Mouse (Mus musculus) embryonic facial prominence, embryonic 11.5 days (tissue): ENCODE measurements at regions not wholly inside any gene's neighbourhood (a gene's known extent, or its start where the extent isn't known, plus 50 kb on each side); places are given as distances from the start of the nearest gene placed in this dataset.

Experiments used
- ATAC-seq: fragments of 200-750 bp; cut with Nextera tagmentation; replicated peaks from 2 replicates; pipeline ENCODE4 v1.8.0; 2017; ENCODE audit warnings: low read depth; ENCODE audit not compliant: insufficient number of reproducible peaks, low FRiP score, low TSS enrichment
- DNase-seq: peaks from one replicate; pipeline ENCODE4 v3.0.0-alpha.2; 2015; ENCODE audit warnings: low spot score
- H3K27ac ChIP-seq: fragments of 300-500 bp; sonication (generic); replicated peaks from 2 replicates; pipeline ENCODE4 v1.5.1; 2014; ENCODE audit warnings: mild to moderate bottlenecking, low read depth, low read length, control low read depth
- H3K27me3 ChIP-seq: fragments of 300-500 bp; sonication (generic); 2 replicates; pipeline ENCODE4 v1.6.1; 2014; ENCODE audit warnings: mild to moderate bottlenecking, low read length, moderate library complexity, mixed read lengths; ENCODE audit not compliant: control insufficient read depth, insufficient read depth
- H3K36me3 ChIP-seq: fragments of 300-500 bp; sonication (generic); replicated peaks from 2 replicates; pipeline ENCODE4 v1.6.1; 2014; ENCODE audit warnings: low read depth, mild to moderate bottlenecking, low read length, moderate library complexity, mixed read lengths; ENCODE audit not compliant: control insufficient read depth, insufficient read depth
- H3K4me1 ChIP-seq: fragments of 300-500 bp; sonication (generic); 2 replicates; pipeline ENCODE4 v1.6.1; 2014; ENCODE audit warnings: low read length, mixed read lengths; ENCODE audit not compliant: control insufficient read depth, insufficient read depth
- H3K4me2 ChIP-seq: fragments of 300-500 bp; sonication (generic); 2 replicates; pipeline ENCODE4 v1.6.1; 2014; ENCODE audit warnings: low read depth, mild to moderate bottlenecking, control low read depth, low read length, moderate library complexity
- H3K4me3 ChIP-seq: fragments of 300-500 bp; sonication (generic); 2 replicates; pipeline ENCODE4 v1.5.1; 2014; ENCODE audit warnings: low read depth, low read length, control low read depth
- H3K9ac ChIP-seq: fragments of 300-500 bp; sonication (generic); replicated peaks from 2 replicates; pipeline ENCODE4 v1.6.1; 2014; ENCODE audit warnings: mild to moderate bottlenecking, control low read depth, low read length
- H3K9me3 ChIP-seq: fragments of 300-500 bp; sonication (generic); replicated peaks from 2 replicates; pipeline ENCODE4 v1.6.1; 2016; ENCODE audit warnings: mild to moderate bottlenecking, low read length, inconsistent platforms, mixed read lengths; ENCODE audit not compliant: control insufficient read depth
- WGBS: fragments of 180-500 bp; shearing (Covaris S2); extraction: QIAGEN DNeasy Blood & Tissue Kit; methylation state at CpG from one replicate; pipeline ENCODE4 v1.1.7; 2014; 5-methylcytosine and 5-hydroxymethylcytosine counted together

GRCm38 (mm10) chr10:99526561-99526960, 232.9 kb downstream of the Csl start:
- no peaks in the 10 kb centered on the region for H3K4me1 ChIP-seq
- no peak overlapping the region for H3K27ac ChIP-seq
- WGBS = 90% methylated on average over 5 of the region's 5 CpGs
- H3K4me2 ChIP-seq = no peak overlapping the region
- no peak overlapping the region for H3K9ac ChIP-seq
- ATAC-seq (no peak), DNase-seq (no peak)
- no peaks in the 10 kb centered on the region for H3K27me3 ChIP-seq
- H3K4me3 ChIP-seq = no peak overlapping the region
- no peaks in the 10 kb centered on the region for H3K36me3 ChIP-seq
- no peaks in the 10 kb centered on the region for H3K9me3 ChIP-seq

- DNase-seq (no peak), ATAC-seq (no peak)
- no peak overlapping the region for H3K27ac ChIP-seq
- no peak overlapping the region for H3K9ac ChIP-seq
- H3K4me3 ChIP-seq = no peak overlapping the region
- no peaks in the 10 kb centered on the region for H3K27me3 ChIP-seq
- H3K36me3 ChIP-seq = no peaks in the 10 kb centered on the region
- no peaks in the 10 kb centered on the region; the same call in 1 of the 2 replicates for H3K4me1 ChIP-seq
- no peaks in the 10 kb centered on the region for H3K9me3 ChIP-seq
- no peak overlapping the region for H3K4me2 ChIP-seq
These were observed 228.4 kb downstream of the Csl start for GRCm38 (mm10) chr10:99531104-99531503.

GRCm38 (mm10) chr10:99531556-99531955, 227.9 kb downstream of the Csl start:
- H3K27me3 ChIP-seq = no peaks in the 10 kb centered on the region
- no peaks in the 10 kb centered on the region; the same call in 1 of the 2 replicates for H3K4me1 ChIP-seq
- H3K36me3 ChIP-seq = no peaks in the 10 kb centered on the region
- no peak overlapping the region for H3K9ac ChIP-seq
- H3K27ac ChIP-seq = no peak overlapping the region
- no peak overlapping the region for H3K4me3 ChIP-seq
- no peaks in the 10 kb centered on the region for H3K9me3 ChIP-seq
- DNase-seq (no peak), ATAC-seq (no peak)
- no peak overlapping the region for H3K4me2 ChIP-seq

GRCm38 (mm10) chr10:99531992-99532391, 227.5 kb downstream of the Csl start:
- no peak overlapping the region for H3K4me2 ChIP-seq
- ATAC-seq (no peak), DNase-seq (peak; percentile 31)
- H3K4me3 ChIP-seq = no peak overlapping the region
- H3K4me1 ChIP-seq = no peaks in the 10 kb centered on the region; the same call in 1 of the 2 replicates
- no peak overlapping the region for H3K9ac ChIP-seq
- no peaks in the 10 kb centered on the region for H3K27me3 ChIP-seq
- H3K36me3 ChIP-seq = no peaks in the 10 kb centered on the region
- no peak overlapping the region for H3K27ac ChIP-seq
- no peaks in the 10 kb centered on the region for H3K9me3 ChIP-seq
- WGBS = 44% methylated on average over 7 of the region's 7 CpGs

- DNase-seq (peak; percentile 27), ATAC-seq (no peak)
- Histone ChIP-seq H3K36me3 (no peaks in the 10 kb centered on the region), H3K4me3 (no peak overlapping the region), H3K27me3 (no peaks in the 10 kb centered on the region), H3K4me1 (no peaks in the 10 kb centered on the region; the same call in 1 of the 2 replicates), H3K9me3 (no peaks in the 10 kb centered on the region), H3K4me2 (no peak overlapping the region), H3K9ac (no peak overlapping the region), H3K27ac (no peak overlapping the region)
- 40% methylated on average over 3 of the region's 3 CpGs for WGBS
These were observed 226.8 kb downstream of the Csl start for GRCm38 (mm10) chr10:99532697-99533119.

GRCm38 (mm10) chr10:99533468-99533867, 226.0 kb downstream of the Csl start:
- Histone ChIP-seq H3K27ac (no peak overlapping the region), H3K9ac (no peak overlapping the region), H3K4me1 (no peaks in the 10 kb centered on the region; the same call in 1 of the 2 replicates), H3K4me2 (no peak overlapping the region), H3K9me3 (no peaks in the 10 kb centered on the region), H3K36me3 (no peaks in the 10 kb centered on the region), H3K4me3 (no peak overlapping the region), H3K27me3 (no peaks in the 10 kb centered on the region)
- ATAC-seq (no peak), DNase-seq (no peak)
- 58% methylated on average over 4 of the region's 4 CpGs for WGBS

GRCm38 (mm10) chr10:99534237-99534636, 225.2 kb downstream of the Csl start:
- H3K27me3 ChIP-seq = no peaks in the 10 kb centered on the region
- no peaks in the 10 kb centered on the region; the same call in 1 of the 2 replicates for H3K4me1 ChIP-seq
- H3K36me3 ChIP-seq = no peaks in the 10 kb centered on the region
- 71% methylated on average over 7 of the region's 7 CpGs for WGBS
- H3K27ac ChIP-seq = no peak overlapping the region
- ATAC-seq = no peak
- no peak overlapping the region for H3K4me3 ChIP-seq
- no peak overlapping the region for H3K9ac ChIP-seq
- DNase-seq = no peak
- no peak overlapping the region for H3K4me2 ChIP-seq
- H3K9me3 ChIP-seq = no peaks in the 10 kb centered on the region

- no peak overlapping the region for H3K9ac ChIP-seq
- H3K27me3 ChIP-seq = no peaks in the 10 kb centered on the region
- no peak for ATAC-seq
- no peak overlapping the region for H3K4me2 ChIP-seq
- H3K9me3 ChIP-seq = no peaks in the 10 kb centered on the region
- no peaks in the 10 kb centered on the region for H3K36me3 ChIP-seq
- no peak overlapping the region for H3K4me3 ChIP-seq
- 56% methylated on average over 5 of the region's 5 CpGs for WGBS
- H3K27ac ChIP-seq = no peak overlapping the region
- no peaks in the 10 kb centered on the region for H3K4me1 ChIP-seq
- no peak for DNase-seq
These were observed 220.8 kb downstream of the Csl start for GRCm38 (mm10) chr10:99538639-99539038.
